Mouse (Mus musculus) ovary, postnatal 10 days (tissue): ENCODE results near the gene Anks1.
"Not testable (repeated sequence)": the region's sequence is repeated elsewhere in the genome, so short reads cannot be mapped to it uniquely, and the experiment has no call there.

Experiments used
- DNase-seq: peaks from one replicate; pipeline ENCODE4 v3.0.0; 2022; ENCODE audit warnings: low spot score

The Anks1 gene

GRCm38 (mm10) chr17:27931826-27932225 is 22.7 kb downstream of the Anks1 start:
- no peak for DNase-seq

- no peak for DNase-seq
These were observed 25.2 kb downstream of the Anks1 start for GRCm38 (mm10) chr17:27934136-27934910.

GRCm38 (mm10) chr17:27935091-27935490 is 26.0 kb downstream of the Anks1 start:
- DNase-seq = no peak

- DNase-seq = no peak
These were observed 28.0 kb downstream of the Anks1 start for GRCm38 (mm10) chr17:27937054-27937615.

GRCm38 (mm10) chr17:27938121-27938754 is 29.1 kb downstream of the Anks1 start:
- no peak for DNase-seq

- DNase-seq = no peak
These were observed 29.9 kb downstream of the Anks1 start for GRCm38 (mm10) chr17:27939028-27939427.

- no peak for DNase-seq
These were observed 31.2 kb downstream of the Anks1 start for GRCm38 (mm10) chr17:27940352-27940751.

GRCm38 (mm10) chr17:27941178-27941577 is 32.1 kb downstream of the Anks1 start:
- no peak for DNase-seq

- DNase-seq = no peak
These were observed 32.6 kb downstream of the Anks1 start for GRCm38 (mm10) chr17:27941698-27942097.

GRCm38 (mm10) chr17:27942131-27942530 is 33.0 kb downstream of the Anks1 start:
- no peak for DNase-seq

- DNase-seq = no peak
These were observed 36.6 kb downstream of the Anks1 start for GRCm38 (mm10) chr17:27945546-27946216.

GRCm38 (mm10) chr17:27946371-27946770 is 37.3 kb downstream of the Anks1 start:
- DNase-seq = no peak

GRCm38 (mm10) chr17:27947155-27947554 is 38.0 kb downstream of the Anks1 start:
- no peak for DNase-seq

- no peak for DNase-seq
These were observed 44.0 kb downstream of the Anks1 start for GRCm38 (mm10) chr17:27953136-27953535.

- no peak for DNase-seq
These were observed 45.7 kb downstream of the Anks1 start for GRCm38 (mm10) chr17:27954629-27955402.

- no peak for DNase-seq
These were observed 48.5 kb downstream of the Anks1 start for GRCm38 (mm10) chr17:27957649-27958048.

- no peak for DNase-seq
These were observed 51.3 kb downstream of the Anks1 start for GRCm38 (mm10) chr17:27960128-27961111.

GRCm38 (mm10) chr17:27963120-27963519 is 54.0 kb downstream of the Anks1 start:
- not testable (repeated sequence) for DNase-seq

- DNase-seq = no peak
These were observed 55.5 kb downstream of the Anks1 start for GRCm38 (mm10) chr17:27964607-27965006.

GRCm38 (mm10) chr17:27965292-27965691 is 56.2 kb downstream of the Anks1 start:
- no peak for DNase-seq

- DNase-seq = no peak
These were observed 57.0 kb downstream of the Anks1 start for GRCm38 (mm10) chr17:27966056-27966455.
